Mouse (Mus musculus): Measurements from ENCODE around the gene Alpl.

Alpl gene

GRCm38 (mm10) chr4:137714020-137714624 is 82.1 kb downstream of the Alpl start:
- DNase-seq (ENCODE audit: low spot score), result no peak

GRCm38 (mm10) chr4:137712963-137713362 is 83.2 kb downstream of the Alpl start:
- no peak for DNase-seq (ENCODE audit: low spot score)

- DNase-seq (ENCODE audit: low spot score), result peak; percentile 91
Measured at GRCm38 (mm10) chr4:137707216-137707990, 88.8 kb downstream of the Alpl start.

GRCm38 (mm10) chr4:137706510-137706909 is 89.7 kb downstream of the Alpl start:
- no peak for DNase-seq (ENCODE audit: low spot score)

GRCm38 (mm10) chr4:137705379-137705778 is 90.8 kb downstream of the Alpl start:
- no peak for DNase-seq (ENCODE audit: low spot score)

GRCm38 (mm10) chr4:137704561-137704960 is 91.6 kb downstream of the Alpl start:
- DNase-seq (ENCODE audit: low spot score), result no peak

- no peak for DNase-seq (ENCODE audit: low spot score)
Measured at GRCm38 (mm10) chr4:137703077-137703476, 93.1 kb downstream of the Alpl start.

GRCm38 (mm10) chr4:137700960-137701359 is 95.2 kb downstream of the Alpl start:
- DNase-seq (ENCODE audit: low spot score), result no peak

GRCm38 (mm10) chr4:137699264-137700211 is 96.6 kb downstream of the Alpl start:
- no peak for DNase-seq (ENCODE audit: low spot score)

GRCm38 (mm10) chr4:137698076-137698985 is 97.9 kb downstream of the Alpl start:
- DNase-seq (ENCODE audit: low spot score), result no peak

GRCm38 (mm10) chr4:137697156-137697885 is 98.9 kb downstream of the Alpl start:
- DNase-seq (ENCODE audit: low spot score), result no peak

- DNase-seq (ENCODE audit: low spot score), result no peak
Measured at GRCm38 (mm10) chr4:137695900-137696299, 100.3 kb downstream of the Alpl start.

GRCm38 (mm10) chr4:137695300-137695699 is 100.9 kb downstream of the Alpl start:
- no peak for DNase-seq (ENCODE audit: low spot score)

GRCm38 (mm10) chr4:137692107-137692902 is 103.9 kb downstream of the Alpl start:
- DNase-seq (ENCODE audit: low spot score), result no peak

All from ovary, postnatal 10 days (tissue).